ENCODE assay signal across 29 mouse cellular contexts in the genomic region with DNA sequence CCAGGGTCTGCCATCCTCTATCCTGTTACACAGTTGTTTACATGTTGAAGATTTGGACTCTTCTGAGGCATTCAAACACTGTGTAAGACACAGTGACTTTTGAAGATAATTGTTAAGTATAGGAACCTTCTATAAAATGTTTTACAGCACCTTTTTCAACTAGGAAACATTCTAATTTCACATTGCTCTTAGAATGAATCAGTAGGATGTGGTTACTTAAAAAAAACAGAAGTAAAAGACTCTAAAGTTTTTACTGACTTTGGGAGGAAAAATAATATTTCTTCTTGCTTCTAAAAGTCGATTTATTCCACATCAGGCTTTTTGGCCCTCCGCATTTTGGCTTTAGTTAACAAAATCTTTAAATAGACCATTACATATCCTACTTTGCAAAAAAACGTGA.
"Had no signal": no experiment of that assay in that cellular context is flagged by ENCODE, and none has a peak within 500 bp of the region (broad histone marks: within the 10 kb centered on the region; RNA-seq: fewer than 3 reads in every experiment).

No protein-coding gene starts in this region.

- H3K9ac ChIP-seq: heart, embryonic 13.5 days; heart, embryonic 15.5 days; hindbrain, embryonic 13.5 days; hindbrain, embryonic 15.5 days; kidney, embryonic 15.5 days; limb, embryonic 13.5 days; liver, embryonic 13.5 days; liver, embryonic 15.5 days; liver, postnatal 0 days had no signal

- ATAC-seq: hindbrain, postnatal 0 days; intestine, embryonic 16.5 days; liver, postnatal 0 days had no signal

- H3K4me3 ChIP-seq: gastrocnemius, adult 2 months; heart, adult 2 months; heart, embryonic 13.5 days; heart, embryonic 15.5 days; hindbrain, embryonic 13.5 days; hindbrain, embryonic 15.5 days; kidney, embryonic 15.5 days; layer of hippocampus, adult 2 months; left cerebral cortex, adult 2 months; limb, embryonic 13.5 days; liver, embryonic 13.5 days; liver, embryonic 15.5 days had no signal

- H3K9me3 ChIP-seq: heart, embryonic 13.5 days; heart, embryonic 15.5 days; hindbrain, embryonic 13.5 days; hindbrain, embryonic 15.5 days; kidney, embryonic 15.5 days; limb, embryonic 13.5 days; liver, embryonic 13.5 days; liver, embryonic 15.5 days had no signal

- H3K4me1 ChIP-seq: hindbrain, embryonic 13.5 days; hindbrain, embryonic 15.5 days; kidney, embryonic 15.5 days; liver, embryonic 13.5 days; liver, embryonic 15.5 days had no signal

- H3K27me3 ChIP-seq: heart, embryonic 13.5 days; heart, embryonic 15.5 days; hindbrain, embryonic 13.5 days; hindbrain, embryonic 15.5 days; kidney, embryonic 15.5 days; limb, embryonic 13.5 days; liver, embryonic 13.5 days; liver, embryonic 15.5 days had no signal

- H3K36me3 ChIP-seq: heart, embryonic 13.5 days; heart, embryonic 15.5 days; hindbrain, embryonic 13.5 days; hindbrain, embryonic 15.5 days; kidney, embryonic 15.5 days; limb, embryonic 13.5 days; liver, embryonic 13.5 days; liver, embryonic 15.5 days had no signal

- H3K4me2 ChIP-seq: heart, embryonic 11.5 days; heart, embryonic 13.5 days; heart, embryonic 15.5 days; hindbrain, embryonic 13.5 days; hindbrain, embryonic 15.5 days; kidney, embryonic 15.5 days; limb, embryonic 13.5 days; liver, embryonic 11.5 days; liver, embryonic 13.5 days; liver, embryonic 15.5 days had no signal

- DNase-seq: gastrocnemius, adult 2 months; gastrocnemius, postnatal 10 days; gastrocnemius, postnatal 25 days; heart, adult 11 months; heart, adult 2 months; heart, postnatal 14 days; heart, postnatal 36 days; kidney, adult 11 months; kidney, adult 2 months; kidney, adult 9 months; kidney, postnatal 25 days; kidney, postnatal 4 days; liver; liver, embryonic 13.5 days; liver, postnatal 0 days had no signal

- H3K27ac ChIP-seq: gastrocnemius, adult 2 months; heart, adult 2 months; heart, embryonic 13.5 days; heart, embryonic 15.5 days; hindbrain, embryonic 13.5 days; hindbrain, embryonic 15.5 days; hindbrain, postnatal 0 days; kidney, embryonic 15.5 days; kidney, postnatal 0 days; layer of hippocampus, adult 2 months; left cerebral cortex, adult 2 months; limb, embryonic 13.5 days; liver, embryonic 13.5 days; liver, embryonic 15.5 days had no signal
